Mouse (Mus musculus) lung, adult 2 months (tissue): ENCODE measurements around the gene Dupd1. TPM values are rescaled to one million over a fixed set of nuclear protein-coding genes. Genes with fewer than 3 reads are reported as not detected.
"Not testable (repeated sequence)": the region's sequence is repeated elsewhere in the genome, so short reads cannot be mapped to it uniquely, and the experiment has no call there.

Experiments
- DNase-seq: peaks from one replicate; pipeline ENCODE4 v3.0.0; 2022
- H3K4me1 ChIP-seq: fragments of 200-500 bp; 2 replicates; pipeline ENCODE4 v1.6.1; 2011; ENCODE audit warnings: low read length; ENCODE audit not compliant: control insufficient read depth, insufficient read depth
- H3K4me3 ChIP-seq: fragments of 200-500 bp; replicated peaks from 2 replicates; pipeline ENCODE3; 2011; ENCODE audit warnings: low read depth, mild to moderate bottlenecking, control low read depth, low read length; ENCODE audit errors: extremely low read depth
- CTCF ChIP-seq: fragments of 200-500 bp; IDR thresholded peaks from 2 replicates; pipeline ENCODE4 v1.5.1; 2011; ENCODE audit warnings: mild to moderate bottlenecking, low read length, control low read depth; ENCODE audit not compliant: insufficient read depth
- POLR2A ChIP-seq: fragments of 200-500 bp; IDR thresholded peaks from 2 replicates; pipeline ENCODE4 v1.6.1; 2011; ENCODE audit warnings: low read depth, mild to moderate bottlenecking, control low read depth, low read length, borderline replicate concordance; ENCODE audit errors: extremely low read depth
- WGBS: fragments of 180-500 bp; shearing (Covaris S2); methylation state at CpG from one replicate; pipeline ENCODE4 v1.1.7; 2018; 5-methylcytosine and 5-hydroxymethylcytosine counted together
- polyA plus RNA-seq: library from polyadenylated mRNA; depleted of rRNA; stranded (reverse); fragments of >200 nt; gene quantifications from 2 replicates; pipeline ENCODE4 v1.2.3, GENCODE M21; 2012

Dupd1 gene
- polyA plus RNA-seq, 1 experiment: 1.6 TPM

GRCm38 (mm10) chr14:21679631-21680201 is 34.7 kb downstream of the Dupd1 start:
- DNase-seq: no peak
- H3K4me3 ChIP-seq: no peak overlapping the region
- H3K4me1 ChIP-seq: no peaks in the 10 kb centered on the region
- TF ChIP-seq POLR2A (no peak), CTCF (no peak)
- WGBS: 46% methylated on average over 8 of the region's 8 CpGs

DNA sequence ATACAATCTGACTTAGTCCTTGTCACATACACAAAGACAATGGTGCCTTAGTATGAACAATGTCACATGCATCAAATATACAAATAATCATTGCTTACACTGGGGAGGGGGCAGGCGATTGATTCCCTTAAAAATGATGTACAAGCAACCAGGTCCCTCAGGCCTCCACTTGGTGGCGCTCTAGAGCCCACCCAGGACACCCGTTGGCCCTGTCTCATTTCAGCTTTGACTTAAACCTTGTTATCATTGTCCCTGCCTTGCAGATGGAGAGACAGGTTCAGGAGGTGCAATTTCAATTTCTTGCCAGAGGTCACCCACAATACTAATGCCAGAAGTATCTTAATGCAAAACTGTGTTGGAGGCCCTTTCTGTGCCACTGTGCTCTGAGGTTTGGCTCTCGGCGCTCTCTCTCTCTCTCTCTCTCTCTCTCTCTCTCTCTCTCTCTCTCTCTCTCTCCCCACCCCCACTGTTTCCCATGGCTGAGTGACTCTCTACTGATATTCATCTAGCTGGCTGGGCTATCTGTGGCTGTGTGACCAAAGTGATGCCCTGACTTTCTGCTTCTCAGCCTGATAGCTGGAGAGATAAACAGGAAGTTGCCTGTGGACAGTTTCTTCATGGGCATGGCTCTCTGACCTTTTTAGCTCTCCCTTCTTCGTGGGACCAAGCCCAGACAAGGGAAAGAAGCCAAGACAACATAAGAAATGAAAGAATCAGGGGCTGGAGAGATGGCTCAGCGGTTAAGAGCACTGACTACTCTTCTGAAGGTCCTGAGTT is 35.7 kb downstream of the Dupd1 start:
- 32% methylated on average over 7 of the region's 7 CpGs for WGBS
- peak; percentile 40 for DNase-seq
- H3K4me3 ChIP-seq: no peak overlapping the region
- H3K4me1 ChIP-seq: no peaks in the 10 kb centered on the region
- TF ChIP-seq CTCF (peak; percentile 77), POLR2A (no peak)

DNA sequence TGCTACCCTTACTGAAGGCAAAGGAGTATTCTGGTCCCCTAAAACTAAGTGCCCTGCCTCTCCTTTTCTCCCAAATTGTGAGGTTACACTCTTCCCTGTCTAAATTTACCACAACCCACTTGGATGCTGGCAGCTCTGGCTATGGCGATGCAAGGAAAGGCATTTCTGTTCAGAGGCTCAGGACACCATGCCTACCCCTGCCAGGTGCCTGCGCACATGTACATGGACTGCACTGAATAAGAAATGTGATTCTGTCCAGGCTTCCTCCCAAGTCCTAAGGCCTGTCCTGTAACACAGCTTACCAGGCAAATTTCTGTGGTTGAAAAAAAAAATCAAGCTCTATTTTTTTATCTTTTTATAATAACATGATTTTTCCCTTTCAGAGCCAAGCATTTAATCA is 38.2 kb downstream of the Dupd1 start:
- no peaks in the 10 kb centered on the region for H3K4me1 ChIP-seq
- H3K4me3 ChIP-seq: no peak overlapping the region
- DNase-seq: no peak
- WGBS: 89% methylated on average over 2 of the region's 2 CpGs
- no peak for TF ChIP-seq CTCF
- TF ChIP-seq POLR2A: no peak

DNA sequence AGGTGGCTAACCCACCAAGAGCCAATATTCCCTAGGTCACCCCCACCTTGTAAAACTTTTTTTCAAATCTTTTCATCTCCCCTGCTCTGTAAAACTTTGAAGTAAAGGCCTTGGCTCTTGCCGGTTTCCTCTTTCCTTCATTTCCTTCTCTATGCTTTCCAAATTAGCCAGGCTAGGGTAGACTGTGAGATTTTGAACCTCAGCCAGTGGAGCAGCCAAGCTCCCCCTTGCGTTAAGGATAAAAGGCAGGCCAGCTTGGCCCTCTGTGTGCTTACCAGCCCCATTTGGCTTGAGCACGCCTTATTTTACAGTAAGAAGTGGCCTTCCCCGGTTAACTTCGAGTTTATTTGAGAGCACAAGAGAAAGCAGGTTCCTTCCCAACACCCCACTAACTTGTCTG is 39.9 kb downstream of the Dupd1 start:
- 33% methylated on average over 5 of the region's 5 CpGs for WGBS
- H3K4me3 ChIP-seq: no peak overlapping the region
- H3K4me1 ChIP-seq: no peaks in the 10 kb centered on the region
- no peak for TF ChIP-seq POLR2A
- no peak for TF ChIP-seq CTCF
- no peak for DNase-seq

- TF ChIP-seq POLR2A (no peak), CTCF (no peak)
- H3K4me1 ChIP-seq: no peaks in the 10 kb centered on the region
- H3K4me3 ChIP-seq: no peak overlapping the region
- 89% methylated on average over 4 of the region's 4 CpGs for WGBS
- DNase-seq: no peak
Measured at GRCm38 (mm10) chr14:21673100-21673499, 41.3 kb downstream of the Dupd1 start.

GRCm38 (mm10) chr14:21670422-21671006 is 43.9 kb downstream of the Dupd1 start:
- 96% methylated on average over 15 of the region's 15 CpGs for WGBS
- H3K4me1 ChIP-seq, H3K4me3 ChIP-seq, DNase-seq: not testable (repeated sequence)

DNA sequence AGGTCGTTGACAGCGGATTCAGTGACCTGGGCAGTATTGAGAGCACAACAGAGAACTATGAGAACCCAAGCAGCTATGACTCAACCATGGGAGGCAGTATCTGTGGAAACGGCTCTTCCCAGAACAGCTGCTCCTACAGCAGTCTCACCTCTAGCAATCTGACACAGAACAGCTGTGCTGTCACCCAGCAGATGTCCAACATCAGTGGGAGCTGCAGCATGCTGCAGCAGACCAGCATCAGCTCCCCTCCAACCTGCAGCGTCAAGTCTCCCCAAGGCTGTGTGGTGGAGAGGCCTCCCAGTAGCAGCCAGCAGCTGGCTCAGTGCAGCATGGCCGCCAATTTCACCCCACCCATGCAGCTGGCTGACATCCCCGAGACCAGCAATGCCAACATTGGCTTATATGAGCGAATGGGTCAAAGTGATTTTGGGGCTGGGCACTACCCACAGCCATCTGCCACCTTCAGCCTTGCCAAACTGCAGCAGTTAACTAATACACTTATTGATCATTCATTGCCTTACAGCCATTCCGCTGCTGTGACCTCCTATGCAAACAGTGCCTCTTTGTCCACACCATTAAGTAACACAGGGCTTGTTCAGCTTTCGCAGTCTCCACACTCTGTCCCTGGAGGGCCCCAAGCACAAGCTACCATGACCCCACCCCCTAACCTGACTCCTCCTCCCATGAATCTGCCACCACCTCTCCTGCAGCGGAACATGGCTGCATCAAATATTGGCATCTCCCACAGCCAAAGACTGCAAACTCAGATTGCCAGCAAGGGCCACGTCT is 44.5 kb downstream of the Dupd1 start:
- H3K4me1 ChIP-seq: no peaks in the 10 kb centered on the region
- H3K4me3 ChIP-seq: no peak overlapping the region
- 72% methylated on average over 11 of the region's 11 CpGs for WGBS
- TF ChIP-seq POLR2A (no peak), CTCF (no peak)
- DNase-seq: peak; percentile 25

- WGBS: 72% methylated on average over 11 of the region's 11 CpGs
- H3K4me3 ChIP-seq: no peak overlapping the region
- no peak for TF ChIP-seq POLR2A
- no peak for TF ChIP-seq CTCF
- DNase-seq: no peak
- H3K4me1 ChIP-seq: no peaks in the 10 kb centered on the region
Measured at GRCm38 (mm10) chr14:21669218-21669617, 45.2 kb downstream of the Dupd1 start.

GRCm38 (mm10) chr14:21662465-21663142 is 51.8 kb downstream of the Dupd1 start:
- no peaks in the 10 kb centered on the region for H3K4me1 ChIP-seq
- TF ChIP-seq CTCF (peak; percentile 43), POLR2A (no peak)
- DNase-seq: peak; percentile 28
- no peak overlapping the region for H3K4me3 ChIP-seq
- WGBS: 66% methylated on average over 8 of the region's 8 CpGs
